Mouse (Mus musculus) kidney, embryonic 14.5 days (tissue): ENCODE measurements around the gene Blnk. TPM values are rescaled to one million over a fixed set of nuclear protein-coding genes. Genes with fewer than 3 reads are reported as not detected.
A peak's percentile ranks its signal among the peaks of the same experiment; 100 is the strongest.

Experiments used
- ATAC-seq: fragments of 200-750 bp; cut with Nextera tagmentation; 2 replicates; pipeline ENCODE4 v1.8.0; 2017; ENCODE audit warnings: moderate number of reproducible peaks, mild to moderate bottlenecking, moderate TSS enrichment, moderate library complexity; ENCODE audit not compliant: low FRiP score, low TSS enrichment
- H3K27ac ChIP-seq: fragments of 300-500 bp; sonication (generic); 2 replicates; pipeline ENCODE4 v1.5.1; 2014; ENCODE audit warnings: low read depth, mild to moderate bottlenecking, low read length, moderate library complexity, mixed read lengths
- H3K27me3 ChIP-seq: fragments of 300-500 bp; sonication (generic); 2 replicates; pipeline ENCODE4 v1.6.1; 2014; ENCODE audit warnings: mild to moderate bottlenecking, low read length; ENCODE audit not compliant: control insufficient read depth, insufficient read depth
- H3K36me3 ChIP-seq: fragments of 300-500 bp; sonication (generic); 2 replicates; pipeline ENCODE4 v1.6.1; 2014; ENCODE audit warnings: low read length, mixed read lengths; ENCODE audit not compliant: control insufficient read depth, insufficient read depth
- H3K4me1 ChIP-seq: fragments of 300-500 bp; sonication (generic); 2 replicates; pipeline ENCODE4 v1.6.1; 2014; ENCODE audit warnings: low read length, mixed read lengths; ENCODE audit not compliant: control insufficient read depth, insufficient read depth
- H3K4me2 ChIP-seq: fragments of 300-500 bp; sonication (generic); replicated peaks from 2 replicates; pipeline ENCODE4 v1.6.1; 2014; ENCODE audit warnings: low read depth, mild to moderate bottlenecking, low read length
- H3K4me3 ChIP-seq: fragments of 300-500 bp; sonication (generic); 2 replicates; pipeline ENCODE4 v1.5.1; 2014; ENCODE audit warnings: mild to moderate bottlenecking, low read length
- H3K9ac ChIP-seq: fragments of 300-500 bp; sonication (generic); 2 replicates; pipeline ENCODE4 v1.6.1; 2014; ENCODE audit warnings: low read depth, mild to moderate bottlenecking, low read length, moderate library complexity
- H3K9me3 ChIP-seq: fragments of 300-500 bp; sonication (generic); 2 replicates; pipeline ENCODE4 v1.6.1; 2016; ENCODE audit warnings: low read length; ENCODE audit not compliant: control insufficient read depth
- WGBS: fragments of 180-500 bp; shearing (Covaris S2); extraction: QIAGEN DNeasy Blood & Tissue Kit; methylation state at CpG from one replicate; pipeline ENCODE4 v1.1.7; 2014; 5-methylcytosine and 5-hydroxymethylcytosine counted together
- polyA plus RNA-seq: library from polyadenylated mRNA; unstranded; fragments of >200 nt; fragmentation: Nextera tagmentation; extraction: Ambion mirVana; gene quantifications from 2 replicates; pipeline ENCODE4 v1.2.1, GENCODE M21; 2014

Gene Blnk
- polyA plus RNA-seq, 1 experiment from 2014 or later, result 11.9 TPM

- Histone ChIP-seq H3K27ac (no peak overlapping the region), H3K36me3 (no peaks in the 10 kb centered on the region), H3K27me3 (no peaks in the 10 kb centered on the region), H3K4me1 (no peaks in the 10 kb centered on the region), H3K4me3 (no peak overlapping the region), H3K9me3 (peaks cover 2% of the 10 kb centered on the region; the same call in 1 of the 2 replicates), H3K4me2 (no peak overlapping the region), H3K9ac (no peak overlapping the region)
- WGBS, result 25% methylated on average over 4 of the region's 4 CpGs
- ATAC-seq, result no peak
Measured at GRCm38 (mm10) chr19:41007733-41008132, 13.4 kb upstream of the Blnk start.

DNA sequence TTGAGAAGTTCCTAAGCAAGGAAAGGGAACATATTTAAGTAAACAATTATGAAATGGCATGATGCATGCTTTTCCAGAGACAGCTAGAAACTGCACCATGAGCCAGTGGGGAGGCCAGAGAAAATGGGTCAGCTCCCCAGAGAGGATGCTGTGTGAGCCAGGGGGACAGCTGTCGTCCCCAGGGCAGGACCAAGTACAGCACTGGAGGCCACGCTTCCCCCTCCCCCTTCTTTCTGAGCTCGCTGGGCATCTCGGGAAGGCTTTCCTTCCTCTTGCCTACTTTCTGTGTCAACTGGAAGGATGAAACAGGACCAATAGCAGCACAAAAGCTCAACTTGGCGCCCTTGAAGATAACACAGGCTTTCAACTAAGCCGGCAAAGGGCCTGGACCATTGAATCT, 13.0 kb upstream of the Blnk start:
- ATAC-seq, result no peak
- H3K9ac ChIP-seq, result no peak overlapping the region
- H3K27ac ChIP-seq, result no peak overlapping the region
- no peaks in the 10 kb centered on the region for H3K4me1 ChIP-seq
- no peak overlapping the region for H3K4me3 ChIP-seq
- no peaks in the 10 kb centered on the region for H3K27me3 ChIP-seq
- peaks cover 3% of the 10 kb centered on the region; the same call in 1 of the 2 replicates for H3K9me3 ChIP-seq
- 25% methylated on average over 6 of the region's 6 CpGs for WGBS
- no peak overlapping the region for H3K4me2 ChIP-seq
- no peaks in the 10 kb centered on the region for H3K36me3 ChIP-seq

DNA sequence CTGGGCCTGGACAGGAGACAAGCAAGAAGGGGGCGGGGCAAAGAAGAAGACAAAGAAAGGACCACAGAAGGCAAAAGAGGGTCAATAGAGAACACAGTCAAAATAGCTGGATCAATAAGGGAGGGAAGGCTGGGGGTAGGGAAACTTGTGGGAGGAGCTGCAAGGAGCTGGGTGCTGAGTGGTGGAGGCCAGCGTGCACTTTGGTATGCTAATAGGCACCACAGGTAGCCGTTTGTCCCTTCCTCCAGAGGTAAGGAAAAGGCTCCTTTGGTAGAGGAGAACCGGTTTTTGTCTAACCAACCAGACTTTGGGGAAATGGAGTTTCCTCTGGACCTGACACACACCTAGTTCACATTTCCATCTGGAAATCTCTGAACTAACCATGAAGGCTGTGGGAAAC, 12.3 kb upstream of the Blnk start:
- no peak overlapping the region for H3K9ac ChIP-seq
- no peaks in the 10 kb centered on the region for H3K36me3 ChIP-seq
- H3K4me1 ChIP-seq, result no peaks in the 10 kb centered on the region
- WGBS, result 30% methylated on average over 4 of the region's 4 CpGs
- no peaks in the 10 kb centered on the region for H3K27me3 ChIP-seq
- no peak overlapping the region for H3K4me3 ChIP-seq
- no peak for ATAC-seq
- H3K27ac ChIP-seq, result no peak overlapping the region
- peaks cover 3% of the 10 kb centered on the region; the same call in 1 of the 2 replicates for H3K9me3 ChIP-seq
- no peak overlapping the region for H3K4me2 ChIP-seq

- Histone ChIP-seq H3K27me3 (no peaks in the 10 kb centered on the region), H3K4me3 (no peak overlapping the region), H3K9me3 (peaks cover 3% of the 10 kb centered on the region; the same call in 1 of the 2 replicates), H3K9ac (no peak overlapping the region), H3K27ac (no peak overlapping the region), H3K36me3 (no peaks in the 10 kb centered on the region), H3K4me2 (no peak overlapping the region), H3K4me1 (no peaks in the 10 kb centered on the region)
- no peak for ATAC-seq
- WGBS, result 92% methylated on average over 3 of the region's 3 CpGs
Measured at GRCm38 (mm10) chr19:41003694-41004315, 9.5 kb upstream of the Blnk start.

DNA sequence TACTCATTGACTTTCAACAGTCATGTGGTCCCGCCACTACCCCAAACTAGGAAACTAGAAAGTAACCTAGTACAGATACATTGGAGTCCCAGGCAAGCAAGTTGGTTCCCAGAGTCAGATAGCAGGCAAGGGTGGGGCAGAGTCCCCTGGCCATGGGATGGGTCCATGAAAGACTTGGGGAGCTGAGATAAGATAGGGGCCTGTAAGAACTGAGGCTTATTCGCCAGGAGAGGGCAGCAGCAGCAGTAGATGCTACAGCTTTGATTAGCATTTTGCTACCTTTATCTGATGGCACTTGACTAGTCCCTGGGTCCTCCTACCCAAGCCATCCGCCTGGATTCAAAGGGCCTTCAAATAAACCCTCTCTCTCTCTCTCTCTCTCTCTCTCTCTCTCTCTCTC, 5.2 kb upstream of the Blnk start:
- Histone ChIP-seq H3K4me1 (peaks cover 5% of the 10 kb centered on the region; the same call in 1 of the 2 replicates), H3K9me3 (peaks cover 3% of the 10 kb centered on the region; the same call in 1 of the 2 replicates), H3K9ac (no peak overlapping the region), H3K27ac (no peak overlapping the region), H3K4me3 (no peak overlapping the region), H3K27me3 (no peaks in the 10 kb centered on the region), H3K36me3 (no peaks in the 10 kb centered on the region), H3K4me2 (no peak overlapping the region)
- 66% methylated on average over 3 of the region's 3 CpGs for WGBS
- no peak for ATAC-seq

DNA sequence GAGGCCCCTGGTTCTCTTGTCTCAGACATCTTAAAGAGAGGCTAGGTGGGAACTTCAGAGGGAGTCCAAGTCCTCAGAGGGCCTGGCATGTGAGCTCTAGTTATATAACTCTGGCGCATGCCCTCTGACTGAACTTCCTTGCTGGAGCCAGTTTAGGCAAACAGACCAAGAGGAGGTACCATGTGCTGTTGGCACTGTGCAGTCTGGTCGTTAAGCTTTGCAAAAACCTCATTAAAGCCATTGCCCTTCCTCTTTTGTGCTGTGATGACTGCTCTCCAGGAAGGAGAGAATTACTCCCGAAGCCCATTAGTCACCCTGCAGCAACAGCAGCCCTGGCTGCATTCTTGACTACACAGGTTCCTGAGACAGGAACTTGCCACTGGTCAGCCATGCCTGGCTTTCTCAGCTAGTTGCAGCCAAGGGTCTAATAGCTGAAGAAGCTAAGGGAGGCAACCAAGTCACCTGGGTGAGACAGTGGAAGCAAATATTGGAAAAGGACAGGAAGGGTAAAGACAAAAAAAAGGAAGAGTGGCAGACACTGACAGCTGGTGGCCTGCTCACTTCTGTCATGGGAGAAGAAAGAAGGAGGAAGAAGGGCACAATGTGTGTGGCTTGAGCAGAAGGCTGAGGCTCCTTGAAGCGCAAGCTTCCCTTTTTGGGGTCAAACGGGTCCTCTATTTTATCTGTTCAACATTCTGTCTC, 4.3 kb upstream of the Blnk start:
- H3K4me3 ChIP-seq, result no peak overlapping the region
- 46% methylated on average over 5 of the region's 5 CpGs for WGBS
- H3K9ac ChIP-seq, result no peak overlapping the region
- H3K27me3 ChIP-seq, result no peaks in the 10 kb centered on the region
- H3K36me3 ChIP-seq, result no peaks in the 10 kb centered on the region
- no peak overlapping the region for H3K4me2 ChIP-seq
- peaks cover 6% of the 10 kb centered on the region; the same call in 1 of the 2 replicates for H3K4me1 ChIP-seq
- H3K9me3 ChIP-seq, result peaks cover 3% of the 10 kb centered on the region; the same call in 1 of the 2 replicates
- peak overlapping the region; percentile 1; the same call in 1 of the 2 replicates for H3K27ac ChIP-seq
- no peak for ATAC-seq

DNA sequence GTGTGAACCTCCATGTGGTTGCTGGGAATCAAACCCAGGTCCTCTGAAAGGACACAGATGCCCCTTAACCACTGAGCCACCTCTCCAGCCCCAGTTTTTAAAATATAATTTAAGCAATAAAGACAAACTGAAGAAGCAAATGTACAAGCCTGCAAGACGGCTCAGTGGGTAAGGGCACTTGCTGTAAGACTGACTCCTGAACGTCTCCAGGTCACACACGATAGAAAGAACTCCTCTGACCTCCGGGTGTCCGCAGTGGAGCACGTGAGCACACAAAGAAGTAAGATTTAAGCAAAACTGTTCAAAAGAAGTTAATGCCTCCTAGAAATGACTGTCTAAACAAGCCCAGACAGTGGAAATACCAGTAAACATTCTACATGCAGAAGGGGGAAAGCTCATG, 2.4 kb upstream of the Blnk start:
- peaks cover 11% of the 10 kb centered on the region for H3K4me1 ChIP-seq
- WGBS, result 90% methylated on average over 6 of the region's 6 CpGs
- no peaks in the 10 kb centered on the region for H3K9me3 ChIP-seq
- no peak for ATAC-seq
- H3K9ac ChIP-seq, result no peak overlapping the region
- H3K4me2 ChIP-seq, result no peak overlapping the region
- H3K27me3 ChIP-seq, result no peaks in the 10 kb centered on the region
- H3K36me3 ChIP-seq, result no peaks in the 10 kb centered on the region
- H3K27ac ChIP-seq, result no peak overlapping the region
- H3K4me3 ChIP-seq, result no peak overlapping the region

- 29% methylated on average over 21 of the region's 21 CpGs for WGBS
- H3K9ac ChIP-seq, result no peak overlapping the region
- no peaks in the 10 kb centered on the region for H3K27me3 ChIP-seq
- H3K27ac ChIP-seq, result peak overlapping the region; percentile 73; the same call in 1 of the 2 replicates
- H3K4me2 ChIP-seq, result no peak overlapping the region
- H3K36me3 ChIP-seq, result no peaks in the 10 kb centered on the region
- H3K9me3 ChIP-seq, result no peaks in the 10 kb centered on the region
- no peak for ATAC-seq
- H3K4me3 ChIP-seq, result no peak overlapping the region
- peaks cover 11% of the 10 kb centered on the region for H3K4me1 ChIP-seq
Measured at GRCm38 (mm10) chr19:40995449-40996401, 1.4 kb upstream of the Blnk start.
